Mouse (Mus musculus) embryonic facial prominence, embryonic 14.5 days (tissue): ENCODE measurements at regions not wholly inside any gene's neighbourhood (a gene's known extent, or its start where the extent isn't known, plus 50 kb on each side); places are given as distances from the start of the nearest gene placed in this dataset.

Experiments
- ATAC-seq: fragments of 200-750 bp; cut with Nextera tagmentation; 2 replicates; pipeline ENCODE4 v1.8.0; 2017; ENCODE audit warnings: low read depth, moderate number of reproducible peaks, moderate TSS enrichment
- DNase-seq: peaks from one replicate; pipeline ENCODE4 v3.0.0-alpha.2; 2015; ENCODE audit warnings: low spot score
- H3K27ac ChIP-seq: fragments of 300-500 bp; sonication (generic); replicated peaks from 2 replicates; pipeline ENCODE4 v1.5.1; 2014; ENCODE audit warnings: low read depth, mild to moderate bottlenecking, low read length, moderate library complexity
- H3K27me3 ChIP-seq: fragments of 300-500 bp; sonication (generic); replicated peaks from 2 replicates; pipeline ENCODE4 v1.6.1; 2014; ENCODE audit warnings: low read length; ENCODE audit not compliant: control insufficient read depth, insufficient read depth
- H3K36me3 ChIP-seq: fragments of 300-500 bp; sonication (generic); 2 replicates; pipeline ENCODE4 v1.6.1; 2014; ENCODE audit warnings: low read length, mixed read lengths; ENCODE audit not compliant: control insufficient read depth, insufficient read depth
- H3K4me1 ChIP-seq: fragments of 300-500 bp; sonication (generic); 2 replicates; pipeline ENCODE4 v1.6.1; 2014; ENCODE audit warnings: antibody characterized with exemption, low read length; ENCODE audit not compliant: control insufficient read depth, insufficient read depth
- H3K4me2 ChIP-seq: fragments of 300-500 bp; sonication (generic); 2 replicates; pipeline ENCODE4 v1.6.1; 2014; ENCODE audit warnings: low read depth, mild to moderate bottlenecking, low read length, moderate library complexity, mixed read lengths
- H3K4me3 ChIP-seq: fragments of 300-500 bp; sonication (generic); 2 replicates; pipeline ENCODE4 v1.5.1; 2014; ENCODE audit warnings: low read depth, mild to moderate bottlenecking, low read length
- H3K9ac ChIP-seq: fragments of 300-500 bp; sonication (generic); 2 replicates; pipeline ENCODE4 v1.6.1; 2014; ENCODE audit warnings: low read depth, mild to moderate bottlenecking, low read length, moderate library complexity, mixed read lengths
- H3K9me3 ChIP-seq: fragments of 300-500 bp; sonication (generic); 2 replicates; pipeline ENCODE4 v1.6.1; 2016; ENCODE audit warnings: low read length; ENCODE audit not compliant: control insufficient read depth
- WGBS: fragments of 180-500 bp; shearing (Covaris S2); extraction: QIAGEN DNeasy Blood & Tissue Kit; methylation state at CpG from one replicate; pipeline ENCODE4 v1.1.7; 2014; 5-methylcytosine and 5-hydroxymethylcytosine counted together

- Histone ChIP-seq H3K36me3 (no peaks in the 10 kb centered on the region), H3K9me3 (no peaks in the 10 kb centered on the region), H3K4me3 (no peak overlapping the region), H3K4me2 (no peak overlapping the region), H3K27me3 (no peaks in the 10 kb centered on the region), H3K9ac (no peak overlapping the region), H3K4me1 (no peaks in the 10 kb centered on the region), H3K27ac (no peak overlapping the region)
- WGBS = 69% methylated on average over 8 of the region's 8 CpGs
- ATAC-seq = no peak
- peak; percentile 1 for DNase-seq
These were observed 84.3 kb downstream of the Tmem168 start for GRCm38 (mm10) chr6:13523463-13524202.

DNA sequence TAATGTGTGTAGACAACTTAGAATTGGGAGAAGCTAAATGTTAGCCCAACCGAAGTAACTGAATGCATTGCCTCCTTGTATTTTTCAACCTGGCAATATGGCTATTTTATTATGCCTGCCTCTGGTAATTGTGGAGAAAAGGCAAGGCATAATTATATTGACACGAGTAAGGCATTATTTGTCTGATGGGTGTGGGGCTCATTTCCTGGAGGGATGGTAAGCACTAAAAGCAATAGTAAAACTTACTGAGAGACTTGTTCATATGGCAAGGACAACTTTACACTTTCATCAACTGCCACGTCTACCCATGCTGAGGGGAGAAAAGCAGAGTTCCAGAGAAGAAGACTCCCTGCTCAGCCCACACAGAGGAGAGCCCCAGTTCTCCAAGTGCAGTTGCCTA, 93.8 kb downstream of the Tmem168 start:
- Histone ChIP-seq H3K9me3 (no peaks in the 10 kb centered on the region), H3K4me1 (no peaks in the 10 kb centered on the region), H3K27ac (no peak overlapping the region), H3K4me2 (no peak overlapping the region), H3K4me3 (no peak overlapping the region), H3K27me3 (no peaks in the 10 kb centered on the region), H3K9ac (no peak overlapping the region), H3K36me3 (no peaks in the 10 kb centered on the region)
- DNase-seq (no peak), ATAC-seq (no peak)
- WGBS = 81% methylated on average over 3 of the region's 3 CpGs

DNA sequence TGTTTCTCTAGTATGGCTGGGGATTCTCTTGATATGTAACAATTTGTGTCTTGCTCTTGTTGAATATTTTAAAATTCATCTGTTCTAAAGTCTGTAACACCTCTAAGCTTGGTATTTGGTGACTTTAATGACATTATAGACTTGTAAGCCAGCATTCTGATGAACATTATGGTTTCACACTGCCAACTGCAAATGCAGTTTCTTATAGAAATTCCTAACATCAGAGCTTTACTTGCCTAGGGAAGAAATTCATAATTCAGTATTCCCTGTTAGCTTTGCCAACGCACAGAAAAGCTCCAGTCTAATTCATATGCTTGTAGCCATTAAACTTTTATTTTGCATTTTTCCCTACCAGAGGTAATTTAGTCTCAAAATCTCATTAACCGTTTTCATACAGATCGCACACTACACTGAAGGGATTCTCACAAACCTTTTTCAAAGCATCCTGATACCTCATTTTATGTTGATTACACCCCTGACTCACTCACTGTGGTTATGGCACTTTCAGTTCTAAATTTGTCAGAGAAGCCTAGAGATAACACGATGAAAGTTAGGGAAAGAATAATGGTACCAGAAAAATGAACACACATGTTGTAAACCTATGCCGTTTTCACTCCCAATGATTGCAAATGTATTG, 131.3 kb downstream of the Tmem168 start:
- ATAC-seq = no peak
- Histone ChIP-seq H3K4me1 (no peaks in the 10 kb centered on the region), H3K9ac (no peak overlapping the region), H3K4me3 (no peak overlapping the region), H3K9me3 (no peaks in the 10 kb centered on the region), H3K4me2 (no peak overlapping the region), H3K27me3 (no peaks in the 10 kb centered on the region), H3K36me3 (no peaks in the 10 kb centered on the region), H3K27ac (no peak overlapping the region)
- WGBS = 88% methylated on average over 5 of the region's 5 CpGs
- DNase-seq = no peak

DNA sequence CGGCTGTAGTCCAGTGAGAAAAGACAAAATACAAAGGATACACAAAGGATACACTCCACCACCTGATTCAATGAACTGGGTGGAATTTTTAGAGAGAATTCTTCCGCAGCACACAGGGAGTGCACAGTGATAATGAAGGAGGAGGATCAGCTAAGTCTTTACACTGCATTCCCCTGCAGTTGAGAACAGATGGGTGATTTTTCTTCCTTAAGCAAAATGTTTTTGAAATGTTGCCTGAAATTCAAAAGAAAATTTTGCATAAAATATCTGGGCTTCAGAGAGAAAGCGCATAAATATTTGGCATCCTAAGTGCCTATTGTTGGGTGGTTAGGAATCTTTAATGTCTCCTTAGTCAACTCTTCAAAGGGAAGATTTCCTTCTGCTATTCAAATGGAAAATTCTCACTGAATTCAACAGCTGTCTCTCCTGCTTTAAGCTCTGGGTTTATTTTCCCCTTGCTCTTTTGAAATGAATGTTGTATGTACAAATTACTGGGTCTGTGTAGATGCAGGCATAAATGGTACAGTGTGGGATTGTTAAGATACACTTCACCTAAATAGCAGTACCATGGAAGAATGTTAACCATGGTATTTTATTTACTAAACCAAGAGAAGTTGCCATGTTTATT, 158.6 kb downstream of the Tmem168 start:
- no peaks in the 10 kb centered on the region for H3K27me3 ChIP-seq
- H3K4me2 ChIP-seq = no peak overlapping the region
- DNase-seq (no peak), ATAC-seq (no peak)
- H3K9me3 ChIP-seq = no peaks in the 10 kb centered on the region
- H3K27ac ChIP-seq = no peak overlapping the region
- H3K36me3 ChIP-seq = no peaks in the 10 kb centered on the region
- 79% methylated on average over 3 of the region's 3 CpGs for WGBS
- no peaks in the 10 kb centered on the region for H3K4me1 ChIP-seq
- H3K4me3 ChIP-seq = no peak overlapping the region
- H3K9ac ChIP-seq = no peak overlapping the region

DNA sequence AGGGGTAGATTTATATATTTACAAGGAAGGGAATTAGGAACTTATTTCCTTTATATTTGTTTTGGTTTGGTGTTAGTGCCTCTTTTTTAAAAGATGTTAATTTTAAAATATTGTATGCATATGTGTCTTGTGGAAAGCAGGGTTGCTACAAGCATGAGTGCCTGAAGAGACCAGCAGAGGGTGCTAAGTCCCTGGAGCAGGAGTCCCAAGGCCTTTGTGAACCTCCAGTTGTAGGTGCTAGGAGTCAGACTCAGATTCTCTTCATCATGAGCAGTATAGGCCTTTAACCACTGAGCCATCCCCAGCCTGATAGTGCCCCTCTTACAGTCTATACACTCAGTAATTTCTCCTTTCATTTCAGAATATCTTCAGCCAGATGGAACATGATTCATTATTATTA, 189.0 kb upstream of the Vwde start:
- ATAC-seq = no peak
- Histone ChIP-seq H3K27me3 (no peaks in the 10 kb centered on the region), H3K9ac (no peak overlapping the region)

GRCm38 (mm10) chr6:13413092-13413491, 188.3 kb upstream of the Vwde start:
- ATAC-seq = no peak
- no peak overlapping the region for H3K27ac ChIP-seq
- H3K4me3 ChIP-seq = no peak overlapping the region

More for the DNA sequence above, 189.0 kb upstream of the Vwde start:
- no peaks in the 10 kb centered on the region for H3K36me3 ChIP-seq
- H3K4me2 ChIP-seq = no peak overlapping the region
- no peak overlapping the region for H3K27ac ChIP-seq
- H3K9me3 ChIP-seq = no peaks in the 10 kb centered on the region
- DNase-seq = peak; percentile 8
- H3K4me1 ChIP-seq = no peaks in the 10 kb centered on the region
- no peak overlapping the region for H3K4me3 ChIP-seq

GRCm38 (mm10) chr6:13384469-13384868, 159.7 kb upstream of the Vwde start:
- H3K27ac ChIP-seq = no peak overlapping the region
- H3K4me2 ChIP-seq = no peak overlapping the region
- 0 out of 2 replicates have a peak, but pooled peaks cover 6% of the 10 kb centered on the region for H3K9me3 ChIP-seq
- WGBS = 70% methylated on average over 1 of the region's 1 CpGs
- no peaks in the 10 kb centered on the region for H3K36me3 ChIP-seq
- no peak for ATAC-seq
- no peak overlapping the region for H3K4me3 ChIP-seq
- no peaks in the 10 kb centered on the region for H3K4me1 ChIP-seq
- no peaks in the 10 kb centered on the region for H3K27me3 ChIP-seq
- no peak for DNase-seq
- H3K9ac ChIP-seq = no peak overlapping the region

More at GRCm38 (mm10) chr6:13413092-13413491, 188.3 kb upstream of the Vwde start:
- H3K27me3 ChIP-seq = no peaks in the 10 kb centered on the region
- H3K9ac ChIP-seq = no peak overlapping the region
- H3K9me3 ChIP-seq = no peaks in the 10 kb centered on the region
- no peaks in the 10 kb centered on the region for H3K4me1 ChIP-seq
- H3K36me3 ChIP-seq = no peaks in the 10 kb centered on the region
- no peak overlapping the region for H3K4me2 ChIP-seq
- WGBS = 74% methylated on average over 3 of the region's 3 CpGs
- no peak for DNase-seq

DNA sequence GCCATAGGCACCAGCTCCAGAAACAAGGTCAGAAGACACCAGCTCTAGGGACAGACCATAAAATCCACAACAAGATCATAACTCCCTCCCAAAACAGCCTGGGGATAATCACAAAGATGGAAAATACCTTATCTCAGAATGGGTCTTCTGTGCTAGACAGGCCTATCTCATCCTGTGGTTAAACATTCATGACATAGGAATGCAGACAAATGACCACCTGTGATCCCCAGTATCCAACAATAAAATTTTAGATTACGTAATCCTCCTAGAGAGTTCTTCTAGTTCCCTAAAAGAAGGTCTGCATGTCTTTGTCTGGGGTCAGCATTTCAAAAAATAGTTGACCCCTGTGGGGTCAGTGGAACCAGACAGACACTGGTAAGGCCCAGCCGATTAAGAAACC, 158.4 kb upstream of the Vwde start:
- no peaks in the 10 kb centered on the region for H3K36me3 ChIP-seq
- no peak overlapping the region for H3K4me2 ChIP-seq
- H3K27me3 ChIP-seq = no peaks in the 10 kb centered on the region
- no peak for ATAC-seq
- H3K9me3 ChIP-seq = 0 out of 2 replicates have a peak, but pooled peaks cover 6% of the 10 kb centered on the region
- no peak overlapping the region for H3K27ac ChIP-seq
- H3K4me1 ChIP-seq = no peaks in the 10 kb centered on the region
- H3K4me3 ChIP-seq = no peak overlapping the region
- DNase-seq = no peak
- WGBS = 76% methylated on average over 2 of the region's 2 CpGs
- no peak overlapping the region for H3K9ac ChIP-seq
